Mouse (Mus musculus) layer of hippocampus, adult 9-10 months (tissue): Measurements from ENCODE around the gene Clcn5.

Source experiments
- DNase-seq: peaks from one replicate; pipeline ENCODE4 v3.0.0; 2022; ENCODE audit warnings: low spot score

The Clcn5 gene

DNA sequence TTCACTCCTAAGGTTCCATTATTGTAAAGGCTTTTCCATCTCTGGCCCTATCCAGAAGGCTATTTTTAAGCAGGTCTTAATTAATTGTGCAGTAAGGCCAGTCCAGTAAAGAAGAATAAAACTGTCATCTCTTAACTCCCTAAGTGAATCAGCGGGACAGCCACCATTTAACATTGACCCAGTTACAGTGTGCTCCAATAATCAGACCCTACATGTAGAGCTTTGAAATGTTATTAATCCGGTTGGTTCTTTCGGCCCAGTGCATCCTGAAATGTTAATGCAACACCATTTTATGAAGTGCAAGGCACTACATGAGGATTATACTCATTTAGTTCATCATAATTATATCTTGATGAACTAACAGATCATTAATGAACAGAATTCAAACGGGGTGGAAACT, 128.3 kb downstream of the Clcn5 start:
- no peak for DNase-seq

DNA sequence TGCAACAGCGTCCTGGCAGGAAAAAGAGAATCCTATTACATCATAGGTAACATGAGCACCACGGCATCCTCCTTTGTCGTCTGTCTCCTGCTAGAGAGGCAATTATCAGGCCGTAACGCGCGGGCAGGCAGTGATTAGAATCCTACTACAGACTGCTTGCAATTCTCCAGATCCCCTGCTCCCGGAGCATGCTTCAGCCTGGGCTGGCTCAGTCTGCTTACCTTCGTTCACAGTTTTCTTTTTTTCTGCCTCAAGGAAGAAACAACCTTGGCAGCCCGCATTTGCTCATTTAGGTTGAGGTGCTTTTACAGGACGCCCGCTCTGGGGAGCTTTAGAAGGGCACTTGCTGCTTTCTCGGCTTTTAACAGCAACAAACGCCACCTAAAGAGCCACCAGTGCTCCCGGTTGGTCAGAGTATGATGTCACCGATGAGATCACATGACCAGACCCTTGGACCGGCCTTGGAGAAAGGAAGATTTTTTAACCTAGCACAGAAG, 130.8 kb downstream of the Clcn5 start:
- no peak for DNase-seq

- no peak for DNase-seq
Measured at GRCm38 (mm10) chrX:7187455-7188310, 131.5 kb downstream of the Clcn5 start.

GRCm38 (mm10) chrX:7170156-7170555, 149.0 kb downstream of the Clcn5 start:
- no peak for DNase-seq

GRCm38 (mm10) chrX:7168799-7169198, 150.4 kb downstream of the Clcn5 start:
- no peak for DNase-seq

GRCm38 (mm10) chrX:7157976-7158375, 161.2 kb downstream of the Clcn5 start:
- DNase-seq, result no peak

DNA sequence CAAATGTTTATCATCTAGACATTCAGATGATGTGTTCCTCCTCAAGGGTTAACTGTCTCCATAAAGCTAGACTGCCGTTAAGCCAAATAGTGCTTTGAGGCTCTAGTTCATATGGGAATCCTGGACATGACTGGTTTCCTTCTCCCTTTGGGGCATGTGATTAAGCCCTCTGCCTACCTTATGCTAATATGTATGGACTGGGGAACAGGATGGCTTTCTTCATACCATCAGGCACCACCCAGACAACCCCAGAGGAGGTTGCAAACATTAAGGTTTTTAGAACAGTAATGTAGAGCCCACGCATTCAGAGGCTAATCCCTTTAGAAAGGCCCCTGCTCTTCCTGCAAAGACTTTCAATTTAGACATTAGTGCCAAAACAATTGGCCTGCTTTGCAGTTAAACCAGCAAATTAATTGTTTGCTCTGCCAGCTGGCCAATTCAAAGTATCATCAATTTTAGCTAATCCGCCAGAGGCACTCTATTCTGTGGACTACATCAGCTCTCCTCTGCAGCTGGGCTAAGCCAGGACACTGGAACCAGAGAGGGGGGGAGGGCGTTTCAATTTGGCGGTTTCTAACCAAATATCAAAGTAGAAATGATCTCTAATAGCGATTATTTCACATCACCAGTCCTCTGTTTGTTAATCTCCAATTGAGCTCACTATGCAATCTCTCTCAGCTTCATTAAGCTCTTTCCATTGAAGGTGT, 163.0 kb downstream of the Clcn5 start:
- no peak for DNase-seq

- DNase-seq, result no peak
Measured at GRCm38 (mm10) chrX:7150129-7150528, 169.0 kb downstream of the Clcn5 start.

DNA sequence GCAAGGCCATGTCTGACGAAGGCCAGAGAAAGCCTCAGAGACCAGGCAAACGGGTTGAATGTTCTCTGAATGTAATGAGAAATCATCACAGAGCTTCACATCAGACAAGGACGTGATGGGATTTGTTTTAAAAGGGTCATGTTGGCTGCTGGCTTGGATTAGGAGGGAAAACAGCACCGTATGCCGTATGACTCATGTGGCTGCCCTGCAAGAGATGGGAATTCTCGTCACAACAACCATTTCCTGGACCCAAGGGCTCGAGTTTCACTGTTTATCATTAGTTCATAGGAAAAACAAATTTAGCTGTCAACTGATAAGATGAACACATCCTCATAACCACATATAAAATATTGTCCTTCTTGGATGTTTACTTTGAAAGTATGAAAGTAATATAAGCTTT, 173.0 kb downstream of the Clcn5 start:
- DNase-seq, result no peak

DNA sequence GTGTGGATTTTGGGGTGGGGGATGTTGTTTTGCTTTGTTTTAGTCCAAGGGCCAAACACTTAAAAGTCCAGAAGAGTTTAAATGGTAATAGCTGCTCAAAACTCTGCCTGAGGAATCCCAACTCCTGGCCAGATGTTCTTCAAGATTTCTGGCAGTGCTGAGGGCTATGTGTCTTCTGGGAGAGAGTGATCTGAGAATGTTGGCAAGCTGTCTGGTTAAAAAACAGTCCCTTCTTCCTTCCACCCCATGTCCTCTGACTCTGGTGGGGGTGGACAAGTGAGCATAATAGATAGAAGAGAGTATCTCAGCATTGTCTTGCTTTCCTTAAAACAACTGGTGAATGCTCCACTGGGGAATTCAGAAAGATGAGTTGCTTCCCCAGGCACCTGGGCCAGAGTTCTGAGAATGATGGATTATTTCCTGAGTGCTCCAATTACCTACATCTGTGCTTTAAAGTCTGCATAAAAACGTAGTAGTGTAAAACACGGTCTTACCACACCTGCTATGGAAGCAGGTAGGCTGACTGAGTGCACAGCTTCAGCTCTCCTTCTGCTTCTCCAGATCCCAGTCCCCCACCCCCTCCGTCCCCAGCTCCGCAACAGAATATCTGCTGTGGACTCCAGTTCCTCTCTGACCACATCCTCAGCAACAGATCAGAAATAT, 197.4 kb downstream of the Clcn5 start:
- no peak for DNase-seq

- DNase-seq, result no peak
Measured at GRCm38 (mm10) chrX:7114885-7115284, 204.3 kb downstream of the Clcn5 start.
